In genomic region chr17:29716732-29717445, GRCm38 (mm10) we compare ENCODE assay signal across 8 mouse cellular contexts. TPM values are rescaled to one million over a fixed set of nuclear protein-coding genes. Genes with fewer than 3 reads are reported as not detected.
DNase-seq lines count a peak whose midpoint lies in the region; ATAC-seq and TF ChIP-seq lines count a peak whose summit lies in the region.

Gene Ccdc167, minus strand, starts transcription at chr17:29717044.

- TF ChIP-seq POLR2A in bone marrow, adult 2 months (IDR thresholded peaks at IDR 0.05; ENCODE audit: borderline replicate concordance, control insufficient read depth, low read depth, low read length), result no peak
- TF ChIP-seq POLR2A in limb, embryonic 14.5 days (IDR thresholded peaks at IDR 0.05; ENCODE audit: borderline replicate concordance, extremely low read depth, insufficient read depth, insufficient read length), result 0 out of 2 replicates have a peak, but pooled peaks have one; percentile 17

- 5% methylated on average over 41 of the region's 41 CpGs for WGBS in bone marrow, adult 2 months
- 5% methylated on average over 41 of the region's 41 CpGs for WGBS in embryonic facial prominence, embryonic 15.5 days
- WGBS in limb, embryonic 14.5 days, result 5% methylated on average over 41 of the region's 41 CpGs
- WGBS in midbrain, postnatal 0 days, result 5% methylated on average over 41 of the region's 41 CpGs

- ATAC-seq in embryonic facial prominence, embryonic 15.5 days (ENCODE audit: insufficient number of reproducible peaks, low FRiP score, low TSS enrichment, low read depth), result peak; percentile 94
- ATAC-seq in limb, embryonic 14.5 days (ENCODE audit: low FRiP score, low read depth), result peak; percentile 96
- ATAC-seq in midbrain, postnatal 0 days (ENCODE audit: low FRiP score), result peak; percentile 94

- peak; percentile 98 for DNase-seq in 416B (ENCODE audit: low read depth)
- DNase-seq in heart, adult 8-10 months (ENCODE audit: low spot score), result peak; percentile 97
- DNase-seq in kidney, adult 9 months, result peak; percentile 98
- peak; percentile 97 for DNase-seq in limb, embryonic 14.5 days (ENCODE audit: low spot score)
- DNase-seq in midbrain, postnatal 0 days (ENCODE audit: low spot score), result peak; percentile 97
- DNase-seq in spleen, postnatal 14 days (ENCODE audit: low spot score in 2 of 2), result peak; percentile 94 to 96

- H3K36me3 ChIP-seq in embryonic facial prominence, embryonic 15.5 days, result peaks cover 10% of the 10 kb centered on the region; the same call in 1 of the 2 replicates
- H3K36me3 ChIP-seq in limb, embryonic 14.5 days (ENCODE audit: control insufficient read depth, insufficient read depth, low read length), result no peaks in the 10 kb centered on the region
- no peaks in the 10 kb centered on the region for H3K36me3 ChIP-seq in midbrain, postnatal 0 days (ENCODE audit: insufficient read depth, low read length)

- H3K4me1 ChIP-seq in bone marrow, adult 2 months (ENCODE audit: control insufficient read depth, insufficient read depth, low read length), result peaks cover 6% of the 10 kb centered on the region
- peaks cover 15% of the 10 kb centered on the region for H3K4me1 ChIP-seq in embryonic facial prominence, embryonic 15.5 days
- H3K4me1 ChIP-seq in limb, embryonic 14.5 days (ENCODE audit: control insufficient read depth, insufficient read depth, low read length), result peaks cover 14% of the 10 kb centered on the region
- H3K4me1 ChIP-seq in midbrain, postnatal 0 days (ENCODE audit: insufficient read depth, low read length), result peaks cover 6% of the 10 kb centered on the region; the same call in 1 of the 2 replicates

- no peaks in the 10 kb centered on the region for H3K27me3 ChIP-seq in embryonic facial prominence, embryonic 15.5 days
- H3K27me3 ChIP-seq in limb, embryonic 14.5 days (ENCODE audit: control insufficient read depth, insufficient read depth, low read length), result no peaks in the 10 kb centered on the region
- no peaks in the 10 kb centered on the region for H3K27me3 ChIP-seq in midbrain, postnatal 0 days (ENCODE audit: insufficient read depth, low read length)

- peak within 1 kb of the TSS; percentile 71 for H3K4me2 ChIP-seq in embryonic facial prominence, embryonic 15.5 days (replicated peaks)
- peak within 1 kb of the TSS; percentile 90 for H3K4me2 ChIP-seq in limb, embryonic 14.5 days (replicated peaks; ENCODE audit: low read depth, low read length, severe bottlenecking)
- peak within 1 kb of the TSS; percentile 72 for H3K4me2 ChIP-seq in midbrain, postnatal 0 days (ENCODE audit: low read depth, low read length, poor library complexity, severe bottlenecking)

- no peak for TF ChIP-seq CTCF in bone marrow, adult 2 months (IDR thresholded peaks at IDR 0.05; ENCODE audit: control insufficient read depth, insufficient read depth, low read length)
- no peak for TF ChIP-seq CTCF in midbrain, postnatal 0 days (IDR thresholded peaks at IDR 0.05)

- peak within 1 kb of the TSS; percentile 97 for H3K4me3 ChIP-seq in bone marrow, adult 2 months (replicated peaks; ENCODE audit: control insufficient read depth, low read depth, low read length)
- peak within 1 kb of the TSS; percentile 58 for H3K4me3 ChIP-seq in embryonic facial prominence, embryonic 15.5 days (replicated peaks)
- H3K4me3 ChIP-seq in limb, embryonic 14.5 days (replicated peaks; ENCODE audit: low read length), result peak within 1 kb of the TSS; percentile 54
- H3K4me3 ChIP-seq in midbrain, postnatal 0 days (ENCODE audit: low read depth, low read length), result peak within 1 kb of the TSS; percentile 51

- peak within 1 kb of the TSS; percentile 40; the same call in 1 of the 2 replicates for H3K27ac ChIP-seq in bone marrow, adult 2 months (ENCODE audit: control insufficient read depth, insufficient read depth, low read depth, low read length, poor library complexity)
- 0 out of 2 replicates have a peak within 1 kb of the TSS, but pooled peaks have one; percentile 13 for H3K27ac ChIP-seq in embryonic facial prominence, embryonic 15.5 days (replicated peaks)
- peak within 1 kb of the TSS; percentile 39; the same call in 1 of the 2 replicates for H3K27ac ChIP-seq in limb, embryonic 14.5 days (replicated peaks; ENCODE audit: low read depth, low read length)
- peak within 1 kb of the TSS; percentile 69 for H3K27ac ChIP-seq in midbrain, postnatal 0 days (ENCODE audit: low read depth, low read length)

- H3K9ac ChIP-seq in embryonic facial prominence, embryonic 15.5 days, result peak within 1 kb of the TSS; percentile 36
- H3K9ac ChIP-seq in limb, embryonic 14.5 days (ENCODE audit: low read depth, low read length, severe bottlenecking), result peak within 1 kb of the TSS; percentile 60
- H3K9ac ChIP-seq in midbrain, postnatal 0 days (replicated peaks; ENCODE audit: low read length, poor library complexity, severe bottlenecking), result peak within 1 kb of the TSS; percentile 54

- H3K9me3 ChIP-seq in embryonic facial prominence, embryonic 15.5 days (replicated peaks), result no peaks in the 10 kb centered on the region
- H3K9me3 ChIP-seq in limb, embryonic 14.5 days (ENCODE audit: control insufficient read depth, low read length), result no peaks in the 10 kb centered on the region
- H3K9me3 ChIP-seq in midbrain, postnatal 0 days (ENCODE audit: low read length), result no peaks in the 10 kb centered on the region

RNA-seq across cellular contexts. Expression of gene Ccdc167, which starts in this region (rescaled TPM):
- polyA plus RNA-seq in bone marrow, adult 2 months (2011; ENCODE audit: insufficient read depth, insufficient read length, low replicate concordance, missing spikeins), result 24.2 and 28.3 TPM in 2 replicates
- 10.7 and 11.0 TPM in 2 replicates for polyA plus RNA-seq in embryonic facial prominence, embryonic 15.5 days (2015; fragmentation: Nextera tagmentation; extraction: Ambion mirVana)
- 10 to 100 TPM; 12.4 to 14.9 (median 14.1) TPM for total RNA-seq in heart, adult 8-10 months (2022)
- 16.6 and 19.3 TPM in 2 replicates for polyA plus RNA-seq in limb, embryonic 14.5 days (2012; rRNA removed)
- 13.1 and 15.8 TPM in 2 replicates for polyA plus RNA-seq in limb, embryonic 14.5 days (2014; fragmentation: Nextera tagmentation; extraction: Ambion mirVana)
- 9.0 and 9.4 TPM in 2 replicates for total RNA-seq in midbrain, postnatal 0 days (2014; rRNA removed)
- 8.3 and 8.6 TPM in 2 replicates for polyA plus RNA-seq in midbrain, postnatal 0 days (2015; fragmentation: Nextera tagmentation; extraction: Ambion mirVana)

Comparison
In these comparisons a context has a peak if more than half of its experiments do, and no peak if none do; other contexts are left out.
1. Peak in every context shown above with its lines: DNase-seq, ATAC-seq, H3K4me3 ChIP-seq and H3K27ac ChIP-seq.
2. H3K27ac ChIP-seq: peak in every context shown above with its lines; median percentile 69 in midbrain, postnatal 0 days; 40 in bone marrow, adult 2 months; 39 in limb, embryonic 14.5 days; 13 in embryonic facial prominence, embryonic 15.5 days.